Mouse (Mus musculus) leukemia stem cell, adult 10-12 weeks (primary cell): Measurements from ENCODE around the gene Agr3. TPM values are rescaled to one million over a fixed set of nuclear protein-coding genes. Genes with fewer than 3 reads are reported as not detected.

Experiments used
- polyA plus RNA-seq: library from polyadenylated mRNA; stranded (reverse); fragments of >175 nt; gene quantifications from 2 replicates; pipeline ENCODE4 v1.2.3, GENCODE M21; 2012; ENCODE audit warnings: low replicate concordance

Gene Agr3
- polyA plus RNA-seq: not detected in 2 replicates

DNA sequence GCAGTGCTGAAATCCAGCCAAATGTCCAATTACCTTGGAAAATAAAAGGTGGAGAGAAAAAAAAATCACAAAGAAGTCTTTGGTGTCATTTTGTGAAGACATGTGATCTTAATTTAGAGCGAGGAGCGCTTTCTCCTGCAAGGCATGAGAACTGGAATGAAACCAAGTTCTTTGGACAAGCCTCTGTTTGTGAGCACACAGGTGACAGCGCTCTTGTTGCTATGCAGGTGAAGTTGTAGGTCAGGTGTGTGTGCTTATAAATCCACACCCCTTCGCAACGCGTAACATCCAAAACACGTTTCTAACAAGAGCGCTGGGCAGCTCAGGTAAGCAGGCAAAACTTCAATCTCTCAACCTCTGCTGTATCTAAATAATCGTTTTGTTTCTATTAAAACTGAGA is at the start of gene Agr3:
Agr3 (plus strand) TSS at position 219 of the 400 bp plus-strand sequence.

DNA sequence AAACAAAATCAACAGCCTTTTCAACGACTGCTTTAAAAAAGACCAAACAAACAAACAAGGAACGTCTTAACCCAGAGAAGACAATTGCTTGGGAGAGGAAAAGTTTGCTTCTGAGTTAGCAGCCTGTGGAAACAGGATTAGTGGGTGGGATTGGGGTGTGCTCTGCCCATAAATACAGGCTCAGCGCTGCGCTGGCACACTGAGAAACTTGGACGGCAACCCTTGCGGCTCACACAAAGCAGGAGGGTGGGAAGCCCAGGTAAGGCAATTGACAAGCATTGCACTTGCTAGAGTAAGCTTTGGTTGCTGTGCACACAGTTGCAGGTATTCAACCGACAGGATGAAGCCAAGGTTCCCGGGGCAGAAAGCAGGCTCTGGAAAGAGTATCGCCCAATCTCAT is 67.3 kb downstream of the Agr3 start, which contains the start of gene Agr2:
Agr2 (plus strand) TSS at position 197 of the 400 bp plus-strand sequence.

Other genes starting within 250 kb of the Agr3 start
- not detected in 2 replicates for gene Agr2, start 67.3 kb downstream of the Agr3 start, polyA plus RNA-seq
- gene Tspan13, start 116.9 kb downstream of the Agr3 start, polyA plus RNA-seq: 316 and 532 TPM in 2 replicates
- gene Ankmy2, start 231.5 kb downstream of the Agr3 start, polyA plus RNA-seq: 1.0 and 2.4 TPM in 2 replicates
- gene Bzw2, start 232.5 kb downstream of the Agr3 start, polyA plus RNA-seq: 7.5 and 14.2 TPM in 2 replicates